Mouse (Mus musculus): ENCODE data around the gene Ptges. TPM values are rescaled to one million over a fixed set of nuclear protein-coding genes. Genes with fewer than 3 reads are reported as not detected.
"Not testable (repeated sequence)": the region's sequence is repeated elsewhere in the genome, so short reads cannot be mapped to it uniquely, and the experiment has no call there.

Ptges gene
- total and polyA plus RNA-seq, 3 experiments: 0.11 TPM; not detected in 2

DNA sequence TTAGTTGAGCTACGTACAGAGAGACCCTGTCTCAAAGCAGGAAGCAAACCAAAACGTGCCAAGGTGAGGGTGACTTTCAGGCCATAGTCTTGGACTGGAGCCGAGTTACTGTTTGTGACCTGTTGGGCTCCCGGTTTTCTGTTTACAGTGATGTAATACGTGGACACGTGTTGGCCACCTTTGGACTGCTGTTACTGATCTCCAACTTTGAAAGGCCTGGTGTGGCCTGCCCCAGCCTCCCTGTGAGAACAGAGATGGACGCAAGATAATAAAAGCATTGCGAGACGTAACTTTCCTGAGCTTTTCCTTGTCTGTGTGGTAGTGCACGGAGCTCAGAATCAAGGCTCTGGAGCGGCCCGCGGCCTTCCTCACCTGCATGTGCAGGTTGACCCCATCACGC lies 29.1 kb upstream of the Ptges start:
- TF ChIP-seq GATA2 (IDR thresholded peaks at IDR 0.05; ENCODE audit: borderline replicate concordance, low read depth, low read length): no peak
- no peak for TF ChIP-seq CTCF (IDR thresholded peaks at IDR 0.05; ENCODE audit: low read depth, low read length)
- no peak for TF ChIP-seq TAL1 (conservative IDR thresholded peaks at IDR 0.05; ENCODE audit: low read depth, low read length)
- TF ChIP-seq GATA1 (IDR thresholded peaks at IDR 0.05; ENCODE audit: borderline replicate concordance, low read length): no peak
- no peak for TF ChIP-seq POLR2AphosphoS5 (IDR thresholded peaks at IDR 0.05; ENCODE audit: insufficient replicate concordance, low read depth, low read length)
- Histone ChIP-seq H3K4me1 (ENCODE audit: insufficient read depth, low read depth, low read length) (peaks cover 69% of the 10 kb centered on the region), H3K36me3 (replicated peaks) (peaks cover 100% of the 10 kb centered on the region), H3K27me3 (ENCODE audit: insufficient read depth, low read length) (no peaks in the 10 kb centered on the region), H3K4me3 (ENCODE audit: low read depth, low read length) (no peak overlapping the region), H3K9me3 (replicated peaks) (no peaks in the 10 kb centered on the region)
- no peak for ATAC-seq (ENCODE audit: extremely low read depth, insufficient number of reproducible peaks, low FRiP score, poor library complexity, severe bottlenecking)
- no peak for DNase-seq (ENCODE audit: low spot score)

GRCm38 (mm10) chr2:30957511-30957910 lies 27.8 kb upstream of the Ptges start:
- no peak for TF ChIP-seq GATA1 (IDR thresholded peaks at IDR 0.05; ENCODE audit: borderline replicate concordance, low read length)
- TF ChIP-seq GATA2 (IDR thresholded peaks at IDR 0.05; ENCODE audit: borderline replicate concordance, low read depth, low read length): no peak
- no peak for TF ChIP-seq POLR2AphosphoS5 (IDR thresholded peaks at IDR 0.05; ENCODE audit: insufficient replicate concordance, low read depth, low read length)
- no peak for TF ChIP-seq CTCF (IDR thresholded peaks at IDR 0.05; ENCODE audit: low read depth, low read length)
- TF ChIP-seq TAL1 (conservative IDR thresholded peaks at IDR 0.05; ENCODE audit: low read depth, low read length): no peak
- H3K4me3 ChIP-seq (ENCODE audit: low read depth, low read length): no peak overlapping the region
- no peaks in the 10 kb centered on the region for H3K27me3 ChIP-seq (ENCODE audit: insufficient read depth, low read length)
- no peaks in the 10 kb centered on the region for H3K9me3 ChIP-seq (replicated peaks)
- peaks cover 67% of the 10 kb centered on the region for H3K4me1 ChIP-seq (ENCODE audit: insufficient read depth, low read depth, low read length)
- DNase-seq (ENCODE audit: low spot score) (no peak), ATAC-seq (ENCODE audit: extremely low read depth, insufficient number of reproducible peaks, low FRiP score, poor library complexity, severe bottlenecking) (no peak)
- peaks cover 89% of the 10 kb centered on the region for H3K36me3 ChIP-seq (replicated peaks)

GRCm38 (mm10) chr2:30954797-30955196 lies 25.1 kb upstream of the Ptges start:
- Histone ChIP-seq H3K36me3 (replicated peaks) (peaks cover 62% of the 10 kb centered on the region), H3K27me3 (ENCODE audit: insufficient read depth, low read length) (peaks cover 2% of the 10 kb centered on the region; the same call in 1 of the 2 replicates), H3K4me1 (ENCODE audit: insufficient read depth, low read depth, low read length) (peaks cover 64% of the 10 kb centered on the region), H3K9me3 (replicated peaks) (no peaks in the 10 kb centered on the region), H3K4me3 (ENCODE audit: low read depth, low read length) (peak overlapping the region; percentile 96; the same call in 1 of the 2 replicates)
- no peak for ATAC-seq (ENCODE audit: extremely low read depth, insufficient number of reproducible peaks, low FRiP score, poor library complexity, severe bottlenecking)
- DNase-seq (ENCODE audit: low spot score): no peak
- TF ChIP-seq GATA2 (IDR thresholded peaks at IDR 0.05; ENCODE audit: borderline replicate concordance, low read depth, low read length): no peak
- no peak for TF ChIP-seq CTCF (IDR thresholded peaks at IDR 0.05; ENCODE audit: low read depth, low read length)
- no peak for TF ChIP-seq TAL1 (conservative IDR thresholded peaks at IDR 0.05; ENCODE audit: low read depth, low read length)
- TF ChIP-seq POLR2AphosphoS5 (IDR thresholded peaks at IDR 0.05; ENCODE audit: insufficient replicate concordance, low read depth, low read length): no peak
- TF ChIP-seq GATA1 (IDR thresholded peaks at IDR 0.05; ENCODE audit: borderline replicate concordance, low read length): no peak

GRCm38 (mm10) chr2:30952824-30953490 lies 23.3 kb upstream of the Ptges start, which contains the start of gene Tor1b:
Gene Tor1b, plus strand, starts transcription at chr2:30952959.
- Histone ChIP-seq H3K9me3 (replicated peaks) (no peaks in the 10 kb centered on the region), H3K4me1 (ENCODE audit: insufficient read depth, low read depth, low read length) (peaks cover 52% of the 10 kb centered on the region), H3K36me3 (replicated peaks) (peaks cover 44% of the 10 kb centered on the region), H3K4me3 (ENCODE audit: low read depth, low read length) (peak within 1 kb of the TSS; percentile 96), H3K27me3 (ENCODE audit: insufficient read depth, low read length) (peaks cover 15% of the 10 kb centered on the region)
- TF ChIP-seq TAL1 (conservative IDR thresholded peaks at IDR 0.05; ENCODE audit: low read depth, low read length) (no peak), CTCF (IDR thresholded peaks at IDR 0.05; ENCODE audit: low read depth, low read length) (no peak), GATA2 (IDR thresholded peaks at IDR 0.05; ENCODE audit: borderline replicate concordance, low read depth, low read length) (no peak), POLR2AphosphoS5 (IDR thresholded peaks at IDR 0.05; ENCODE audit: insufficient replicate concordance, low read depth, low read length) (no peak), GATA1 (IDR thresholded peaks at IDR 0.05; ENCODE audit: borderline replicate concordance, low read length) (no peak)
- ATAC-seq (ENCODE audit: extremely low read depth, insufficient number of reproducible peaks, low FRiP score, poor library complexity, severe bottlenecking): peak; percentile 85
- DNase-seq (ENCODE audit: low spot score): peak; percentile 82

DNA sequence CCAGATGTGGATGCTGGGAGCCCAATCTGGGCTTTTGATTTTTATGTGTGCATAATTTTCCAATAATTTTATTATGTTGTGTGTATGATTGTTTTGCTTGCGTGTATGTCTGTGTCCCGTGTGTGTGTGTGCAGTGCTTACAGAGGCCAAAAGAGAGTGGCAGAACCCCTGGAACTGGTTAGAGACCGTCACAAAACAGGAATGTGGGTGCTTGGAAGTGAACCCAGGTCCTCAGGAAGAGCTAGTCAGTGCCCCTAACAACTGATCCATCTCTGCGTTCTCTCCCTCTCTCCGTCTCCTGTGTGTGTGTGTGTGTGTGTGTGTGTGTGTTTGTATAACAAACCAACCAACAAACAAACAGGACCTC lies 22.8 kb upstream of the Ptges start:
- peaks cover 19% of the 10 kb centered on the region for H3K27me3 ChIP-seq (ENCODE audit: insufficient read depth, low read length)
- peaks cover 39% of the 10 kb centered on the region for H3K36me3 ChIP-seq (replicated peaks)
- DNase-seq (ENCODE audit: low spot score): no peak
- TF ChIP-seq POLR2AphosphoS5 (IDR thresholded peaks at IDR 0.05; ENCODE audit: insufficient replicate concordance, low read depth, low read length) (no peak), GATA1 (IDR thresholded peaks at IDR 0.05; ENCODE audit: borderline replicate concordance, low read length) (no peak), CTCF (IDR thresholded peaks at IDR 0.05; ENCODE audit: low read depth, low read length) (no peak), GATA2 (IDR thresholded peaks at IDR 0.05; ENCODE audit: borderline replicate concordance, low read depth, low read length) (no peak), TAL1 (conservative IDR thresholded peaks at IDR 0.05; ENCODE audit: low read depth, low read length) (no peak)
- ATAC-seq (ENCODE audit: extremely low read depth, insufficient number of reproducible peaks, low FRiP score, poor library complexity, severe bottlenecking): no peak
- H3K4me3 ChIP-seq (ENCODE audit: low read depth, low read length): peak overlapping the region; percentile 96; the same call in 1 of the 2 replicates
- peaks cover 50% of the 10 kb centered on the region for H3K4me1 ChIP-seq (ENCODE audit: insufficient read depth, low read depth, low read length)
- H3K9me3 ChIP-seq (replicated peaks): no peaks in the 10 kb centered on the region

DNA sequence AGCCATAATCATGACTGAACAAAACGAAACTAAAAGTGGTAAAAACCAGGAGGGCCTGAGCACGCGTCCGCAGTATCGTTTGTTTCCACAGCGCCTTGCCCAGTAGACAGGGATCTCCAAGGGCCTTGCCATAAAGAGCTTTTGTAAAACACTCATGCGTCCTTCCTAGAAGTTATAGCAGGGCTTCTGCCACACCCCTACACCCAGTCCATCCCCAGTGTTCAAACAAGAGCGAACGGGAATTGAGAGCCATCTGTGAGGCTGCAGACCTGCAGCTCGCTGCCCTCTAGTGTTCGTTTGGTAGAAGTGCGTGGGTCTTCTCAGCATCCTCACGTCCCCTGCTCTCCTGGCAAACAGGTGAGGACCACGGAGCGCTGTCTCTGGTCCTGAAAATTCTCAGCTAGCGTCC lies 12.9 kb upstream of the Ptges start:
- no peaks in the 10 kb centered on the region for H3K36me3 ChIP-seq (replicated peaks)
- ATAC-seq (ENCODE audit: extremely low read depth, insufficient number of reproducible peaks, low FRiP score, poor library complexity, severe bottlenecking): peak; percentile 40
- DNase-seq (ENCODE audit: low spot score): peak; percentile 68
- TF ChIP-seq CTCF (IDR thresholded peaks at IDR 0.05; ENCODE audit: low read depth, low read length) (peak; percentile 87), GATA1 (IDR thresholded peaks at IDR 0.05; ENCODE audit: borderline replicate concordance, low read length) (no peak)
- H3K4me3 ChIP-seq (ENCODE audit: low read depth, low read length): peak overlapping the region; percentile 68
- peaks cover 9% of the 10 kb centered on the region for H3K4me1 ChIP-seq (ENCODE audit: insufficient read depth, low read depth, low read length)
- H3K27me3 ChIP-seq (ENCODE audit: insufficient read depth, low read length): peaks cover 33% of the 10 kb centered on the region
- no peaks in the 10 kb centered on the region for H3K9me3 ChIP-seq (replicated peaks)

- not testable (repeated sequence) for DNase-seq (ENCODE audit: low spot score); ATAC-seq (ENCODE audit: extremely low read depth, insufficient number of reproducible peaks, low FRiP score, poor library complexity, severe bottlenecking)
- peaks cover 29% of the 10 kb centered on the region for H3K27me3 ChIP-seq (ENCODE audit: insufficient read depth, low read length)
Measured at GRCm38 (mm10) chr2:30942116-30942515, 12.5 kb upstream of the Ptges start.

More at GRCm38 (mm10) chr2:30942116-30942515, 12.5 kb upstream of the Ptges start:
- not testable (repeated sequence) for H3K4me1 ChIP-seq (ENCODE audit: insufficient read depth, low read depth, low read length); H3K9me3 ChIP-seq (replicated peaks); H3K36me3 ChIP-seq (replicated peaks); H3K4me3 ChIP-seq (ENCODE audit: low read depth, low read length)
